Mouse (Mus musculus): ENCODE data around the gene Hoxb9.

Hoxb9 gene

DNA sequence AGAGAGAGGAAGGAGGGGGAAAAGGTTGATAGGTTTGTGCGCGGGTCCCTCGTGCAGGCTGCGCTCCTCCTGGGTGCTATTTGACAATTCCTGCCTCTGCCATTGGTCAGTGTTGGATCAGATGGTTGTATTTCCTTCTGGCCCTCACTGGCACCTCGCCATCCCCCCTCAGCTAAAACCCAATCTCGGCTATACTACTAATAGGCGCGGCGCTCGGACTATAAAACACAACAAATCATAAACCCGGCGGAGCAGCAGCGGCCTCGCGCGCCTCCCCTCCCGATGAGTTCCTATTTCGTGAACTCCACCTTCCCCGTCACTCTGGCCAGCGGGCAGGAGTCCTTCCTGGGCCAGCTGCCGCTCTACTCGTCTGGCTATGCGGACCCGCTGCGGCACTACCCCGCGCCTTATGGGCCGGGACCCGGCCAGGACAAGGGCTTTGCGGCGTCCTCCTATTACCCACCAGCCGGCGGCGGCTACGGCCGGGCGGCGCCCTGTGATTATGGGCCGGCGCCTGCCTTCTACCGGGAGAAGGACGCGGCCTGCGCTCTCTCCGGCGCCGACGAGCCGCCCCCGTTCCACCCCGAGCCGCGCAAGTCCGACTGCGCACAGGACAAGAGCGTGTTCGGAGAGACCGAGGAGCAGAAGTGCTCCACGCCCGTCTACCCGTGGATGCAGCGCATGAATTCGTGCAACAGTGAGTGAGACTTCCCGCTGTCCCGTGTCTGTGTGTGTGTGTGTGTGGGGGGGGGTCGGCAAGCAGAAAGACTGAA is 27.8 kb downstream of the Hoxb9 start:
- no peak for ATAC-seq (ENCODE audit: low TSS enrichment)

DNA sequence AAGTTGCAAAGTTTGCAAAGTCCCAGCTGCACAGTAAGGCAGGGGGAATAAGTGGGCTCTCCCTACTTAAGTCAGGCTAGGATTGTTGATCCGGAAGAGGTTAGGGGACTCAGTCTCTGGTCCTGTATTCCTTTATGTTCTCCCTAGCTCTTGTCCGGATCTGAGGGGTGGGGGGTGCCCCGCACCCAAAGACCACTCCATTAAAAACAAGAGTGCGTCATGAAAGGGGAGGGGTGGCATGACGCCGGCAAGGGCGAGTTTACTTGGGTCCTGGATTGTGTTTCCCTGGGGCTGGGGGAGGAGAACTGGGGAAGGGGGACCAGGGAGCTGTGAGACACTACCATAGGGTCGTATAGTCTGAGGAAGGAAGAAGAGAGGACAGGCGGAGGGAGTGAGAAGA is 28.5 kb downstream of the Hoxb9 start:
- ATAC-seq (ENCODE audit: low TSS enrichment), result no peak

DNA sequence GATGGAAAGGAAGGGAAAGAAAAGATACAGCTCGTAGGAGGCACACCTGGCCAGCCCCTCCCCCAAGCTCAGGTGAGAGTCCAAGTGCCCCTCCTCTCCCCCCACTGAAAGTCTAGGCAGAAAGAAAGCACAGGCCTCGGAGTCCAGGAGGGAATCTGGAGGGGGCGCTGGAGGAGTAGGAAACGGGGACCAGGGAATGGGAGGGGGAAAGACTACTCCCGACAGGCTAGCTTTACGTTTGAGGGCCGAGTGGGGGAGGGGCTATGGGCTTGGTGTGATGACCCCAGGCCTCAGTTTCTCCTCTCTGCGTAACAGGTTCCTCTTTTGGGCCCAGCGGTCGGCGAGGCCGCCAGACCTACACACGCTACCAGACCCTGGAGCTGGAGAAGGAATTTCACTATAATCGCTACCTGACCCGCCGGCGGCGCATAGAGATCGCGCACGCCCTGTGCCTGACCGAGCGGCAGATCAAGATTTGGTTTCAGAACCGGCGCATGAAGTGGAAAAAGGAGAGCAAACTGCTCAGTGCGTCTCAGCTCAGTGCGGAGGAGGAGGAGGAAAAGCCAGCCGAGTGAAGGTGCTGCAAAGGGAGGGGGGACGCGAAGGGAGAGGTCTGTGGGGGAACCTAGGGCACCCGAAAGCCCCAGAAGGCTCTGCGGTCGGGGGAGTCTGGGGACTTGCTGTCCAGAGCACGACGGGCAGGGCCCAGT is 29.3 kb downstream of the Hoxb9 start:
- no peak for ATAC-seq (ENCODE audit: low TSS enrichment)

DNA sequence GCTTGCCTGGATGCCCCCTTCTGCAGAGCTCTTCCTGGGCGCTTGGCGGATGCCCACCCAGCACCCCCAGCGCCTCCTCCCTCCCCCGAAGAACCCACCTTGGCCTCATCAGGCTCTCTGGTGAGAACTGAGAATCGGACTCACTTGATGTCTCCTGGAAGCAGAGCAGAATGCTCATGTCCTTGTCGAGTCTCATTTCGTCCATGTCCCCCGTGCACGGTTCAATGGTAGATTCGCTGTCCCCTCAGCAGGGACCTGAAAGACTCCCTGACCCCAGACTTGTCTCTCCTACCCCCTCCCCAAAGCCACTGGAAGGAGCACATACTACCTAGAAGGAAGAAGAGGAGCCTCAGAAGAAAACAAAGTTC is 29.8 kb downstream of the Hoxb9 start:
- no peak for ATAC-seq (ENCODE audit: low TSS enrichment)

DNA sequence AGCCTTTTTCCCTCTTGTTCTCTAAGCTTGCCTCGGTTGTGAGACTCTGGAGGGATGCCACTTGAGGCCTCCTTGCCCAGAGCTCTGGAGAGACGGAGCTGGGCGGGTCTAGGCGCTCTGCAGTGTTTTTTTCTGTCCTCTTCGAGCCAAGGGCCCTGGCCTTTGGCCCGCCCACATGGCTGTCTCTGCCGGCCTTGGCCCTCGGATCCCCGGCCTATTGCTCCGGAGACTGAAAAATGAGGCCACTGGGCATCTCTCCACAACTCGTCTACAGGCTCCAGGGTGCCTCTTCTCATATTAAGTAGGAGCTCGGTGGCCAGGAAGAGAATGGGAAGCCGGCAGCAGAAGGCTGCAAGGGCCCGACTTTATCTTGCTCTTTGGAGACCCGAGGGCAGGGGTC is 30.6 kb downstream of the Hoxb9 start:
- no peak for ATAC-seq (ENCODE audit: low TSS enrichment)

DNA sequence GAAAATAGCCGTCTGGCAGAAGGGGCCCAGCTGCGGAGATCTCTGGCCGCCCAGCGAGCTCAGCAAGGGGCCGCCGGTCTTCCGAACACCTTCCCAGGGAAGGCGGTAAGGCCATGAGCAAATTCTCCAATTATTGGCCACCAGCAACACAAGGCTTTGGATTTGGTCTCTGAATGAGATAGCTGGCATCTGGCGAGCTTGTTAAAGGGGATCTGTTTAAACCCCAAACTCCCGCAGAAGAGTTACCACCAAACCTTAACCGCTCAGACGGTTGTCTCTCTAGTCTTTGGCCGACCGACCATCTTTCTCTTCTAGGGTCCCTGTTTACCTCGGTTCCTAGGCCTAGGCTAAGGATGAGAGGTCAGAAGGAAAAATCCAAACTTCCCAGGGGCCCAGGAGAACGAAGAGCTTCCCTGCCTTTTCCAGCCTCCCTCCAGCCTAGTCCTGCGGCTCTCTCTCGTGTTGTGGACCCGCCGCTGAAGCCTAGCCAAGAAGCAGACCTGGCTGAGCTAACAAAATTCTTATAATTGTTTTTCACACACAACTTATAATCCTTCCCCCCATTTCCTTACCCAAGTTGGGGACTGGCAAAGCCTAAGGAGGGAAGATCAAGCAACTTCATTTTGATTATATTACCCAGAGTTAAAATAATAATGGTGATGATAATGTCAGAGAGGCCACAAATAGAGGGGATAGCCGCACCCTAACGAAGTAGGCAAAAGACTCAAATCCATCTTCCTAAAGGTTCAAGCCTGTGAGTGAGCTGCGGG is 31.3 kb downstream of the Hoxb9 start:
- no peak for ATAC-seq (ENCODE audit: low TSS enrichment)

- ATAC-seq (ENCODE audit: low TSS enrichment), result no peak
These were observed 32.2 kb downstream of the Hoxb9 start, which contains the start of gene Hoxb5 for GRCm38 (mm10) chr11:96303151-96304099. Gene Hoxb5, plus strand, starts transcription at chr11:96303336.

GRCm38 (mm10) chr11:96304381-96305195 is 33.3 kb downstream of the Hoxb9 start:
- ATAC-seq (ENCODE audit: low TSS enrichment), result no peak

DNA sequence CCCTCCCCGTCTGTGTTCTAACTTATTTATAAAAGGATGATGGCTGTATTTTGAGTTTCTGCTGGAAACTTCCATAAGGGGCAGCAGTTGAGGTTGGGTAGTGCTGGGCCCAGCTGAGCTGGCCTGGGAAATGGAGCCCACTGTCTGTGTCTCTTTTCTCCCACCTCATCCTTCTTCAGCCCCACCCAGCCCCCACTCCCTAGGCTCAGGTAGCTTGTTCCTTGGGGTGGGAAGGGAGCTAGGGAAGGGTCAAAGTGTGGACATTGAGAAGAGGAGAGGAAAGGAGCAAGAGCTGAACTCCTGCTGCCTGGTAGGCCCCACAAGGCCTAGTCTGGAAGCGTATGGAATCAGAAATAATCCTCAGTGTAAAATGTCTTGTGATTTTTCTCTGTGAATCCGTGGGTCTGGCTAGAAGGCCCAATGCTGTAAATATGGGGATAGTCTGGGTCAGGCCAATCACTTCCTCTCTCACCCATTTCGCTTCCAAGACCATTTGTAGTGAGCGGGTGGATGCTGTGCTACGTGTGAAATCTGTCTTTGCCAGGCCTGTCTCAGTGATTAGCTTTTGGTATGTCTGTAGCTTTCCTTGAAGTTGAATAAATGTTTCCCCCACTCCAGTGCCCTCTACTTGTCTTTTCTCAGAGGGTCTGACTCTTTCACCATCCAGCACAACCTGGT is 34.4 kb downstream of the Hoxb9 start:
- ATAC-seq (ENCODE audit: low TSS enrichment), result no peak

DNA sequence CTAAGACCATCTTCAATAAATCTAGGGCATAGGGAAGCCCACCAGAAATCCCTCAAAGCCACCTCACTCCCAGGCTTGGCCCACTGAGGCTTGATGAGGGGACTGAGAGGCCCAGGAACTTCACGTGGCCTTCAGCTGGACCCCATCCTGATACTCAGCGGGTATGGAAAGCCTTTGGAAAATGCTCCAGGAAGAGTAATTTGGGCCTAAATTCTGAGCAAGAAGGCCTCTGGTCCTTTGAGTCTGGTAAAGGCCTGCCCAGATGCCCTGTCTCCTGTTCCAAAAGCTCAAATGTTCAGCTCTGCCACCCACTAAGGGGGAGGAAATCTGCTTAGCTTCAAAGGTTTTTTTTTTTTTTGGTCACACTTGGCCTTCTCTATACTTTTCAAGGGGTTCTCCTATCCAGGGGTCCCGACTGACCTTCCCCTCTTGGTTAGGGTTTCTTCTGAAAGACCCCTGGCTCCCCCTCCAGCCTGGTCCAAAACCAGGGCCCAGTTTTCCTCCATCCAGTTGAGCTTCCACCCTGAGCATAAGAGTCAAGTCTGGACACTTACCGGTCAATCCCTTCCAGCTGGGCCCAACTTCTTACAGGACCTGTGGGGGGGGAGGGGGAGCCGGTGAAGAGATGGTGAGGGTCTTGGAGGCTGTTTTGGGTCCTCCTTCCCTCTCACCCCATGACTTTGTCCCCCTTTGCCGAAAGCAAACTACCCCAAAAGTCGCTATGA is 35.1 kb downstream of the Hoxb9 start:
- ATAC-seq (ENCODE audit: low TSS enrichment), result no peak

GRCm38 (mm10) chr11:96306908-96307269 is 35.6 kb downstream of the Hoxb9 start:
- no peak for ATAC-seq (ENCODE audit: low TSS enrichment)

GRCm38 (mm10) chr11:96308763-96309162 is 37.5 kb downstream of the Hoxb9 start:
- no peak for ATAC-seq (ENCODE audit: low TSS enrichment)

GRCm38 (mm10) chr11:96309288-96309687 is 38.0 kb downstream of the Hoxb9 start:
- no peak for ATAC-seq (ENCODE audit: low TSS enrichment)

DNA sequence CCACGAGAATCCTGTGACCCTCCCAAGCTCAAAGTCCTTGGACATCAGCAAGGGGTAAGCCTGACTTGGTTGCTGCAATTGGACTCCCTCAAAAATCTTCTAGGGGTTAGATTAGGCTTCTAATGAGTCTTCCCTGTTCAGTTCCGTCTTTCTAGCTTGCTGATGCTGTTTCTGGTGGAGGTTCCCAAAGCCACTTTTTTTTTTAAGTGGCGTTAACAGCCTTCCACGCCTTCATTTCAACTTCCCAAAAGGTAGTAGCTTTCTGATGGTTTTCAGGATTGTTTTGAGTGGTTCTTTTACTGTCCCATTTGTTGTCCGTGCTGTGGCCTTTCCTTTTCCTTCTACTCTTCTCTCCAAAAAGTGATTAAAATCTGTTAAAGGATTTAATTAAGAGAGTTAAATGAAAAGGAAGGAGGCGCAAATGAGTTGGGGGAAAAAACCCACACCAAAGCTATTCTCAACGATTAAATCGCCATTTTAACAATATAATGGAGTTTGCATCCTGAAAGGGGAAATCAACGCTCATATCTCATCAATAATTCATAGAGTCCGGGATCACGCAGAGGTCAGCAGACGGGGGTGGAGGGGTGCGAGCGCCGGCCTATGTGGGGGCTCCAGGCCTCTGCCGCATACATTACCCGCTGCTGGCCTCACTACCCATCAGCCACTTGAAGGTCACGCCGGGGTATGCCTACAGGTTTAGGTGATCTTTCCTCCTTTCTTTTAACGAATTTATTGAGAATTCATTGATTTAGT is 39.1 kb downstream of the Hoxb9 start:
- ATAC-seq (ENCODE audit: low TSS enrichment), result no peak

DNA sequence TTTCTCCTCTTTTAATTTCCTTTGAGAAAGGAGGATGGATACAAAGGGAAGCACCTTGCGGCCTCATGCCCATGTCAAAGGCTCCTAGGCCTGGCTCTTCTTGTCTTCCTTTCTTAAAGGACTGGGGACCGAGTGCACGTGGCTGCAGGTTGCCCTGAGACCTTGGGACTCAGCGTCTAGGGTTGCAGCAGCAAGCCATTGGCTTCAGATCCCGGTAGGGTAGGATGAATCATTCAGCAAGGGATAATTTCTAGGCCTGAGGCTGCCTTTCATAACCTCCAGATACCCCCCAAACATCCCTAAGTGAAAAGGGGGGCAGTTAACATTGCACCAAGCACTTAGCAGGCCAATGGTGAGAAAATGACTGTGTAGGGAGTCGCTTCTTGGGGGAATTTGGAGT is 39.8 kb downstream of the Hoxb9 start:
- ATAC-seq (ENCODE audit: low TSS enrichment), result no peak

- ATAC-seq (ENCODE audit: low TSS enrichment), result no peak
These were observed 40.5 kb downstream of the Hoxb9 start for GRCm38 (mm10) chr11:96311520-96312417.

GRCm38 (mm10) chr11:96313134-96313533 is 41.9 kb downstream of the Hoxb9 start:
- no peak for ATAC-seq (ENCODE audit: low TSS enrichment)

Data from frontal cortex, adult (tissue).